Mouse (Mus musculus): ENCODE measurements at regions not wholly inside any gene's neighbourhood (a gene's known extent, or its start where the extent isn't known, plus 50 kb on each side); places are given as distances from the start of the nearest gene placed in this dataset.

DNA sequence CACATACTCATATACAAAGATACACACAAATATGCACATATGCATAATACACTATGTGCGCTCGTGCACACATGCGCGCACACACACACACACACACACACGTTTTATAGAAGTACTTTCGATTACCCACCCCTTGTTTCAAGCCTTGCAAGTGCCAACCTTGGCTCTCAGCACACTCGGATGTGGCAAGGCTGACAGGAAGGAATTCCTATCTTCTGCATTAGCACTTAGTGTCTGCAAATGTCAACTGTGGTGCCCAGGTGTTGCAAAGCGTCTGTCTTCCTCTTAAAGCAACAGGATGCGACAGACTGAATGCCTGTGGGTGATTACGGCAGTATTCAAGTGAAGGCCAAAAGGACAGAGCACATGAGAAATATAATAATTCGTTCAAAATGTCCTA lies 233.3 kb downstream of the Sox4 start:
- TF ChIP-seq CTCF (IDR thresholded peaks at IDR 0.05) (no peak), EP300 (IDR thresholded peaks at IDR 0.05) (no peak)

All from lung, postnatal 0 days (tissue).